Mouse (Mus musculus): ENCODE results near the gene Radil.

Radil gene

DNA sequence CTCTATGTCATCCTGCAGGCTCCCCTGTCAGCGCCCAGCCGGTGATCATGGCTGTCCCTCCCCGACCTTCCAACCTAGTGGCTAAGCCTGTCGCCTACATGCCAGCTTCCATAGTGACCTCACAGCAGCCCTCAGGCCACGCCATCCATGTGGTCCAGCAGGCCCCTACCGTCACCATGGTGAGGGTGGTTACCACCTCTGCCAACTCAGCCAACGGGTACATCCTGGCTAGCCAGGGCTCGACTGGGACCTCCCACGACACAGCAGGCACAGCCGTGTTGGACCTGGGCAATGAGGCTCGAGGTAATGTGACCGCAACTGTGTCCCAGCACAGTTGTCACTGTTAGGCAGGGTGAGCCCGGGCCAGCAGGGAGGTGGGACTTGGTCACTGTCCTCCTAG, 97.2 kb downstream of the Radil start:
- ATAC-seq (ENCODE audit: insufficient number of reproducible peaks, low FRiP score, low TSS enrichment) = no peak

DNA sequence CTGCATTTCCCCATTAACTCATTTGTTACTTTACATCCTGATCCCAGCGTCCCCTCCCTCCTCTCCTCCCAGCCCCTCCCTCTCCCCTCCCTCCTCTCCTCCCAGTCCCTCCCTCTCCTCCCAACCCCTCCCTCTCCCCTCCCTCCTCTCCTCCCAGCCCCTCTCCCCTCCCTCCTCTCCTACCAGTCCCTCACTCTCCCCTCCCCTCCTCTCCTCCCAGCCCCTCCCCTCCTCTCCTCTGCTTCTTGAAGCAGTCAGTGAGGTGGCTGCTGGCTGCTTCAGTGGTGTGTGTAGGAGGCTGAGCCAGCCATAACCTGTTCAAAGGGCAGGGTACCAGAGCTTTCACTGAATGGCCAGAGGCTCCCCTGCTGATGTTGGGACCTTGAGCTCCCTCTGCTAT, 99.1 kb downstream of the Radil start:
- ATAC-seq (ENCODE audit: insufficient number of reproducible peaks, low FRiP score, low TSS enrichment) = no peak

GRCm38 (mm10) chr5:142450846-142451245, 100.1 kb downstream of the Radil start:
- ATAC-seq (ENCODE audit: insufficient number of reproducible peaks, low FRiP score, low TSS enrichment) = no peak

GRCm38 (mm10) chr5:142448623-142449022, 102.3 kb downstream of the Radil start:
- no peak for ATAC-seq (ENCODE audit: insufficient number of reproducible peaks, low FRiP score, low TSS enrichment)

GRCm38 (mm10) chr5:142448076-142448475, 102.8 kb downstream of the Radil start:
- ATAC-seq (ENCODE audit: insufficient number of reproducible peaks, low FRiP score, low TSS enrichment) = peak; percentile 17; the same call in 1 of the 2 replicates

DNA sequence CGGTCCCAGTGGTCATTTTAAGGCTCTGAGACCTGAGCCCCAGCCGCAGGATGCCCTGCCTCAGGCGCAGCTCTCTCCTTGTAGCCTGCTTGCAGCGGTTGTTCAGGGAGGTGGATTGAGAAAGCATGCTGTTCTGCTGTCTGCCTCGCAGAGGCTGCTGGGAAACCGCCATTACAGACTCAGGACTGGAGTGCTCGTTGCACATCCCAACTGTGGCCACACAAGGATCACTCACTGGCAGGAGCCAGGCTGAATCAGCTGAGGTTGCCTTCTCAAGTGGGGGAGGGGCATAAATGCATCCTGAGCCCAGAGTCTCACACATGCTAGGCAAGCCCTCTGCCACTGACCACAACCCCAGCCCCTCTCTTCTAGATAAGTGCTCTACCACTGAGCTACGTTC, 105.2 kb downstream of the Radil start:
- no peak for ATAC-seq (ENCODE audit: insufficient number of reproducible peaks, low FRiP score, low TSS enrichment)

- no peak for ATAC-seq (ENCODE audit: insufficient number of reproducible peaks, low FRiP score, low TSS enrichment)
These were observed 105.9 kb downstream of the Radil start for GRCm38 (mm10) chr5:142444791-142445531.

DNA sequence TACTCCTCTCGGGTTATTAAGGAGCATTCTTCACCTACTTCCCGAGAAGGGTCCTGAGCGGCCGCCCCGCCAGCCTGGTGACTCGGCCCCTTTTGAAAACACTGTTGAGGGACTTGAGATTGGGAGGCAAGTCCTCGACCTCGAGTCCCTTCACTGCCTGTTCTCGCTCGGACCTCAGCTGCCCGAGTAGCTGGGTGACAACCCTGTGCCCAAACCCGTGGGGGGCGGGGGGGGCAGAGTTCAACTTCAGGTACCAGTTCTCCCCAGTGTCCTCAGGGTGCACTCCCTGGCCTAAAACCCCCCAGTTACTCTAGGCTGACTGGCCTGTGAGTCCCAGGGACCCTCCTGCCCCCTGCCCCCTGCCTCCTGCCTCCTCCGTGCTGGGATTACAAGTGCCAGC, 106.9 kb downstream of the Radil start:
- no peak for ATAC-seq (ENCODE audit: insufficient number of reproducible peaks, low FRiP score, low TSS enrichment)

DNA sequence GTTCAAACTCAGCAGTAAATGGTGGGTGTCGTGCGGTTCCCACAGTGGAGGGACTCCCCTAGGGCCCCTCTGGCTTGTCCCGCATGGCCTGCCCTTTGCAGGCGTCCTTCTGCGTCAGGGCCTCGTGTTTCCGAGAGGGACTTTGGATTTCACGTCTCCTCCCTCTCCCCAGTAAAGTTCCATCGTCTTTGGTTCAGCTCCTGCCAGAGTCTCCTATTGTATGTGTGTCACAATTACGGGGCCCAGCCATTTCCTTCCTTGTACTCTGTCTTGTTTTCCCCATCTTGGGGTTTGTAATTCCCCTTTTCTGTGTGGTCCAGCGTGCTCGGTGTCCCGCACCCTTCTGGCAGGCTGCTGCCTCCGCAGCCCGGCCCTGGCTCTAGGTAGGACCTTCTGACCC, 107.4 kb downstream of the Radil start:
- no peak for ATAC-seq (ENCODE audit: insufficient number of reproducible peaks, low FRiP score, low TSS enrichment)

DNA sequence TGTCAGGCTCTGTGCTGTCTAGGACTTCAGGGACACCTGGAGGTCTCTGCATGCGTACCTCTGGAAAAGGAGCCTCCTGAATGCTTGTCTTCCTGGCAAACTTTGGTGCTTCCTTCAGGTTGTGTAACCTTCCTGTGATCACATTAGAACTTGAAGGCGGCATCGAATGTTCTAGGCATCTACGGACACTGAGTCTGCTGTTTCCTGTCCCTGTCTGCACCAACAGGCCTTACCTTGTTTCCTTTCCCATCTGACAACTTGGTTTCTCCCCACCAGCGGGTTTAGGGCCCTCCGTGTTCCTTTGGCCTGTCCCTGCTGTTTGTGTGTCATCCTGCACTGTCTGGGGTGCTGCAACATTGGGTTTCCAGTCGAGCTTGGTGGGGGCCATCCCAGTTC, 108.9 kb downstream of the Radil start:
- ATAC-seq (ENCODE audit: insufficient number of reproducible peaks, low FRiP score, low TSS enrichment) = no peak

- ATAC-seq (ENCODE audit: insufficient number of reproducible peaks, low FRiP score, low TSS enrichment) = no peak
These were observed 109.4 kb downstream of the Radil start for GRCm38 (mm10) chr5:142441332-142442044.

GRCm38 (mm10) chr5:142440451-142441147, 110.3 kb downstream of the Radil start:
- ATAC-seq (ENCODE audit: insufficient number of reproducible peaks, low FRiP score, low TSS enrichment) = 0 out of 2 replicates have a peak, but pooled peaks have one; percentile 33

DNA sequence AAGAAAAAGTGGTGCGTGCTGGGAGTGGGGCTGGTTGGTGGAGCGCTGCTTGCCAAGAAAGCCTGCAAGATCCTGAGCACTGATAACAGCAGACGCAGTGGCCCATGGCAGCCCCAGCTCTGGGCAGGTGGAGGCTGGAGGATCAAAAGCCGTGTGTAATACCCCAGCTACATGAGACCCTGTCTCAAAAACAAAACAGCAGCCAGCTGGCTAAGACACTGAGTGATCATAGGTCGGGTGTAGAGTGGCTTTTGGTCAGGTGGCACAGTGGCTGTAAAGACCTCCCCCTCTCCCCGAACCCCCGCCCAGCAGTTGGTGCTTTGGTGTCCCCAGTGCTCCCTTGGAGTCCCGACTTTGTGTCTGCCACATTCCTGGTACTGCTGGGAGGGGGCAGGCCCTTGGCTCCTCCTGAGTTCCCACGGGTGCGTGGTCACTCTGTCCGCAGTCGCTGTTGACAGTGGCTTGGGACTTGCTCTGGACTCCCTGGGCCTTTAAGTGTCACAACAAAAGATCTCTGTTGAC, 110.9 kb downstream of the Radil start:
- no peak for ATAC-seq (ENCODE audit: insufficient number of reproducible peaks, low FRiP score, low TSS enrichment)

DNA sequence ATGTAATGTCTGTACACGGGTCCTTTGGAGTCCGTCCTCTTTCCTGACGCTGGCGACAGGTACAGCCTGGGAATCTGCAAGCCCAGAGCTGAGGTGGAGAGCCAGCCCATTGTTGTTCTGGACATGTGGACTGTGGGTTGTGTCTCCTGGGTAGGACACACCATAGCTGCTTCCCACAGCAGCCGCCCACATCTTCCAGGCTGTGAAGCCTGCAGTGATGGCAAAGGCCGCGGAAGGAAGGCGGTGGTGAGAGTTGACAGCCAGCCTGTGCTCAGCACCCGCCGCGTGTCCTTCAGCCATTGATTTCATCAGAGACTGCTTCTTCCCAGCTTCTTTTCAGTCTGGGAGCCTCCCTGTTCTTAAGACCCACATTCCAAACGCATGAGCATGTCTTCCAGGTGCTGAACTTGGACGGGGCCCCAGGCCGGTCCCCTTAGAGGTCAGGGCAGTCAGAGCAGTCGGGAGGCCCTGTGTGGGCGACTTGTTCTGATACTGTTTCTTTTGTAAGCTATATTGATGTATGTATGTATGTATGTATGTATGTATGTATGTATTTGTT, 112.4 kb downstream of the Radil start:
- no peak for ATAC-seq (ENCODE audit: insufficient number of reproducible peaks, low FRiP score, low TSS enrichment)

DNA sequence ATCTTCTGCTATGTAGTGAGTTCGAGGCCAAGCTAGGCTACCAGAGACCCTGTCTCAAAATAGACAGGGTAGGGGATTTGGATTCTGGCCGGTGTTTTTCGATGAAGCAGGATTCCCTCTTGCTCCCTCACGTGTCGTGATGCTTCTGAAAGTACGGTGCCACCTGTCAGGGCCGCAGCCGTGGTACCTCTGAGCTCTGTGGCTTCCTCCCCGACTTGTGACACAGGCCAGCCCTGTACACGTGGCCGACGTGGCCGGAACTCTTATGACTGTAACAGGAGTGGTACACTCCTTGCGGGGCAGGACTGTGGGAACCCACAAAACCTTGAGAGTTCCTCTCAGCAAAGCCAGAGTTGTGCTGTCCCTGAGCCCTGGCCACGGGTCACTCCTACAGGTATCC, 115.2 kb downstream of the Radil start:
- ATAC-seq (ENCODE audit: insufficient number of reproducible peaks, low FRiP score, low TSS enrichment) = no peak

Measured in cerebellum, adult (tissue).